Mouse (Mus musculus) kidney, adult 9 months (tissue): ENCODE results near the gene Sdsl.
"Not testable (repeated sequence)": the region's sequence is repeated elsewhere in the genome, so short reads cannot be mapped to it uniquely, and the experiment has no call there.

Experiments used
- DNase-seq: peaks from one replicate; pipeline ENCODE4 v3.0.0; 2022

The Sdsl gene

DNA sequence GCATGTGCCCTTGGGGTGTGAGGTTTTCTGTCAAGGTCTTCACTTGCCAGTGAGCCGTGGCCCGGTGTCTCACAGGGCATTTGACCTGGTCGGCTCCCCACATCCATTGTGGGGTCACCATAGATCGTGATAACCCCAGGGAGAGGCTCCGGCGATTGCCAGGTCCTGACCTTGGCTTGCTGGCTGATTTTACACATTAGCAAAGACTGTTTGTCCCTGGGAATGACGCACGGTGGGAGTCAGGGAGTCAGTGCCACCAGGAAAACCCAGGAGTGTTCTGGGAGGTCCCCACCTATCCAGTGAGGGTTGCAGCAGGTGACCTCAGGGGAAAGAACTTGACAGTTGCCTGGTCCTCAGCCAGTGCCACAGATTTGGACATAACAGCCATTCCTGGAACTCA is at the start of gene Sdsl:
Gene Sdsl, minus strand, starts transcription at position 41 of the 400 bp plus-strand sequence.
- no peak for DNase-seq

DNA sequence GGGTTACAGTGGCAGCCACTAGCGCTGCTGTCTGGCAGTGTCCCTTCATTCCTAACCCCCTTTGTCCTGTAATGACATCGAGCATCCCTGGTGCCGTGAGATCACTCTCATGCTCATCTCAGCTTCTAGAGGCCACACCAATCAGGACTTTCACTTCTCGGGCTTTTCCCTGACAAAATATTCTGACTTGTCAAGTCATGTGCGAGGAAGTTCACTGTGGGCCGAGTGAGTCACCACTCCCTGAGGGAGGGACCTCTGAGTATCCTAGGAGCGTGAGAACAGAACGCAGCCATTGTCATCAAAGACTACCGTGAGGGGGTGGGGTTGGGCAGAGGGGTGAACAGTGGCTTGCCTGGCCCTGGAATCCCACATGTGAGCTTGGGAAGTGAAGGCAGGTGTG is 44.9 kb upstream of the Sdsl start:
- DNase-seq, result peak; percentile 55

DNA sequence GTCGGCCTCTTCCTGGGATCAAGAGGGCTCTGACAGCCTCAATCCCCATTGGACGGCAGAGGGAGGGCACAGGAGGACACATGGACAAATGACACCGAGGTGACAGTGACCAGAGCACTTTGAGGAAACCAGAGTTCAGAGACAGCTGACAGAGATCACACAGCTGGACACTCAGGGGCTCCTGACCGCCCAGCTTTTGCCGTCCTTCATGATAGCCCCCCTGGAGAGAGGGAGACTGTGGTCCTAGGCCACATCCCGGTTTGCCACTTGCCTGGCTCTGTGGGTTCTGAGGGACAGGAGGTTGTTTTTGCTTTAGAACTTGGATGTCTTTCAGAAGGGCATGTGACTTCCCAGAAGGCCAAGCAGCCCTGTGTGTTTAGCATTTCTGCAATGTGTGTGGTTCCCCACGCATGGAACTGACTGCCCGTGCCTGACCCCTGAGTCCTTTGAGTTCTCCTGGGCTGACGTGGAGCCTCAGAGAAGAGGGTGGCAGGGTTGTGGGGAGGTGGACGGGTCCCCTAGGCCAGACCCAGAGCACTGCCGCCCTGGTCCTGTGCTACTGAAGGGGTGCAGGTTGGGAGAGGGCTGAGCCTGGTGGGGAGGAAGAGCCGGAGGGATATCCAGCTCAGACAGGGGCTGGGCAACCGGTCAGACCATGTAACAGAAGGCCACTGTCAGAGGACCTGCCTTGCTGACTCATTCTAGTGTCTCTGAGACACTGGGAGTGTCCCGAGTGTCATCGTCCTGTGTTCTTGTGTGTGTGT is 43.8 kb upstream of the Sdsl start:
- peak; percentile 86 for DNase-seq

DNA sequence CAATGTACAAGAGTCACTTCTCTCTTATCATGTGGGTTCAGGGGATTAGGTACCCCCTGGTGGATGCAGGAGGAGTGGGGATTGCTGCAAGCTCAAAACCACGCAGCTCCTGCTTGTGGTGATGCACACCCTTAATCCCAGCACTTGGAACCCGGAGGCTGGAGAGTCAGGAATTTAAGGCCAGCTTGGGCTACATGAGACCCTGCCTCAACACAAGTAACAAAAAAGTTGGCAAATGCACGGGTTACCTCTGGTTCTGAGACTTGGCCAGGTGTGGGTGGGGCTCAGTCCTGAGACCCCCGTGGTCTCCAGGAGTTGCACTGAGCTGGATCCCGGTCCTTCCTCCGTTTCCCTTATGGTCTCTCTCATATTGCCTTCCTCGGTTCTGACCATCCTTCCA is 42.8 kb upstream of the Sdsl start:
- no peak for DNase-seq

DNA sequence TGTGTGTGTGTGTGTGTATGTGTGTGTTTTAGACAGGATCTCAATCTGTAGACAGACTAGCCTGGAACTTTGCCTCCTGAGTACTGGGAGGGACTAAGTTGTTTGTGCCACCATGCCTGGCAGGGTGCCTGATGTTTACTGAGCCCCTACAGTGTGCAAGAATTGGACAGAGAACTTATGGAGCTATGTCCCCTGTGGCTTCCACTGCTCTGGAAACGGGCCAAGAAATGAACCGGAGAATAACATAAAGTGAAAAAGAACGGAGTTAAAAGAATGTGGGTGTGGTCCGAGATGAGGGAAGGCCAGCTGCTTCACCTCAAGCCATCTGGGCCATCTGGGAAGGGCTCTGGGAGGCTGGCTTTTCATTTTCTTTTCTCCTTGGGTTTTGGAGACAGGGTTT is 42.1 kb upstream of the Sdsl start:
- peak; percentile 46 for DNase-seq

DNA sequence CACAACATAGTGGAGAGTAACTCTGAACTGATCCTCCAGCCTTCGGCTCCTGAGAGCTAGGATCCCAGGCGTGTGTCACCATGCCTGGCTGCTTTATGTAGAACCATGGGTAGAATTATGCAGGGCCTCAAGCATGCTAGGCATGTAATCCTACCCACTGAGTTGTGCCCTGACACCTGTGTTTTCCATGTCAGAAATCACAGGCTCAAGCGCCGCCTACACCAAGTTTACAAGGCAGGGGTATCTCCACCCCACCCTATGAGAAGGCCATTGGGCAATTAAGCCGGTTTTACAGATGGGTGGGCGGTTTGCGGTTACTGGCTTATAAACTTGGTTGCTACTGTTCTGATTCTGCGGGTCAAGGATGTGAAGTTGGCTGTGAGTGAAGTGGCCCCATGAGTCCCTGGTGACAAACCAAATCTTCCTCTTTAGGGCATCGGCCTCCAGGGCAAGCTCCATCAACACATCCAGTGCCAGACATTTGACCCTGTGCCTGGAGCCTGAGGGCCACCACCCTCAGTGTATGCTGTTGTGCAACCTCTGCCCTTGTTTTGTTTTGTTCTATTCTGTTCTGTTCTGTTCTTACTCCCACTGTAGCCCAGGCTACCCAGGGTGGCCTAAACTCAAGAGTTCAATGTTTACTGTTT is 41.5 kb upstream of the Sdsl start:
- DNase-seq, result no peak

DNA sequence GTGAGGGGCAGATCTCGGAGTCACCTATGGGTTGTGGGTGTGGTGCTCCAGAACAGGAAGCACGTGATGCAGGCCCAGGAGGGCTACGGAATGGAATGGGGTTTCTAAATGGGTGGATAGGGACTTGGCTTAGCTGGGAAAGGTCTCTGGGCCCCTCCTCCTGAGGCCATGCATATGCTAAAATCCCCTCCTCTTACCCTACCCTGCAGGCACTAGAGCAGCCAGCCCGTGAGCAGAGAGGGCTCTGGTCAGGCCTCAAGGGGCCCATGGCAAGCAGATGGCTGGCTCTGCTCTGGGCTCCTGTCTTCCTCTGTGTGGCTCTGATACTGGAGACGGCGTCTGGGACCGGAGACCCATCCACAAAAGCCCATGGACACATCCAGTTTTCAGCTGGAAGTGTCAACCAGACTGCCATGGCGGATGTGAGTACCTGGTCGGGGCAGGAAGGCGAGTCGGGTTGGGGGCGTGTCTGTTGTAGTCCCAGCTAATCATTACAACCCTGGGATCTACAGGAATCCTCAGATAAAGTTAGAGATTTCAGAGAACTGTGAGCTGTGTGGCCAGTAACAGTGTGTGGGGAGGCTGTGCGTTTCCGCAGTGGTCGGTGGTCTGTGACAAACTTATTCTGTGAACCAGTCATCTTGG is 40.4 kb upstream of the Sdsl start:
- peak; percentile 42 for DNase-seq

DNA sequence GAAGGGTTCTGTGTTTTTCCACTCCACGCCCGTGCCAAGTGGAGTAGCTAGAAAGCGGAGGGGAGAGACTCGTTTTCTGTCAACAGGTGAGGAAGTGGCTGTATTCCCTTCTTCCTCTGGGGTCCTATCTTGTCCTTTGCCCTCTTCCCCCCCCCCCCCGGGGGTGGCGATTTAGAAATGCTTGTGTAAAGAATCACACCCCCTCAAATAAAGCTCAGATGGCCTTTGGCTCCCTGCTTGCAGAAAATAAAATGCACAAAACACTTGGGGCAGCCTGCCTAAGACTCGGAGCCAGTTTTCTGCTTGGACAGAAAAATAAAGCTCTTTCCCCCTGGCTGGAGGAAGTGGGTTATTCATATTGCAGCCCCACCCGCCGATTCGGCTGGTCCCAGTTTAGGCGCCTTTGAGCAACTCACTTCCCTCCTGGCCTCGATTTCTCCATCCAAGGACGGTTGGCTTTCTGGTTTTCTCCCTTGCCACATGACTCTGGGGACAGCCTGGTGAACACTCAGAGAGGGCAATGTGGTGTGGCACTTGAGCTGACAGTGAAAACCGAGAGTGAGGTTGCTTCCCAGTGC is 39.1 kb upstream of the Sdsl start:
- DNase-seq, result peak; percentile 37

DNA sequence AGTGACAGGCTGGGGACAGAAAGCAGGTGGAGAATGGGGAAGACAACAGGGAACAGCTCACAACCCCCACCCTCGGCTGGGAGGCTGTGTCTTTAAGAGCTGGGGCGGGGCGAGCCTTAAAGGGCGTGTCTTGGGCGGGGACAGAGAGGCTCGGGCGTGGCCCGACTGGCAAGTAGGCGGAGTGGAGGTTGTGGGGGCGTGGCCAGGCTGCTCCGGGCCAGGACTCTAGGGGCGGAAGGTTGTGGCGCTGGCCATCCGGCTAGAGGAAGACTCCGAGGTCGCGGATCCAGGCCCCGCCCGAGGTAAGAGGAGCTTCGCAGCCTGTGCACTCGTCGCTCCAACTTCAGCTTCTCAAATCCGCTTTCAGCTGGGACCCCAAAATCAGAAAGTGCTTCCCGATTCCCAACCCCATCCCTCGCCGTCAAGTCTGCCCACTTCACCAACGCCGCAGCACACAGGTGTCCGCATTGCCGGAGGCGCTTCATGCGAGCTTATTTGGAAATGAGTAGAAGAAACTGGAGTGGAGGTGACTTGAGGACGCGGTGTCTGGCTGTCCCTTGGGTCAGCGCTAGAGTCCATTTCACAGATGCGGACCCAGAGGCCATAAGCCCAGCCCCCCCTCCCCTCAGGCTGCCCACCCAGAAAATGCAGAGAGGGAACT is 38.5 kb upstream of the Sdsl start, which contains the start of gene Slc8b1:
Gene Slc8b1, plus strand, starts transcription at position 187 of the 661 bp plus-strand sequence.
- peak; percentile 99 for DNase-seq

DNA sequence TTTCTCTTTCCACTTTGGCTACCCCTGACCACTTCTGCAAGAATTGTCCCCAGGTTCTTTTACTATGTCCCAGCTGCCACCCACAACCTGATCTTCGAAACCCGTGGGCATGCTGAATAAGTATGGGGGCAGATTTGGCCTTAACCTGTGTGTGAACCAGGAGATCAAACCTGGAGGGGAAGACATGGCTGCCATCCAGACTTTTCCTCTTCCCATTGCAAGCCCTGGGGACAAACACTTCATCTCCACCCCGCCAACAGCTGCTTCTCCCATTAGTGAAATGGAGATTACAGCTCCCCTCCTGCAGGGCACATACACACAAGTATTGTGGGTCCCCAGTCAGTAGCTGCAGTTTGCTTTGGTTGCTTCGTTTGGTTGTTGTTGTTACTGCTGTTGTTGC is 34.7 kb upstream of the Sdsl start:
- DNase-seq, result no peak

DNA sequence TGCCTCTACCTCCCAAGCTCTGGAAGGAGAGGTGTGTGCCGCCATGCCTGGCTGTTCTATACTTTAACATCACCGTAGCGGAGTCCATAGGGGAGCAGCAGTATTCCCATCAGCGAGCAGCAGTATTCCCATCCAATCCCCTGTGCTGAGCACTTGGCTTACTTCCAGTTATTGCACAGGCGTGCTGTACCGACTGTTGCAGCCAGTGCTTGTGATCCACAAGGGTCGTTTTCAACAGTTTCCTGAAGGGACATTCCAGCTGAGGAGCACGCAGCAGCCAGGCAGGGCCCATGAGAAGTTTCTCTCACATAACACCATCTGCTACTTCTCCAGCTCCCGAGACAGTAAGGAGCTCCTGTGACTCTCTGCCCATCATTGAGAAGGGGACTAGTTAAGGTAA is 33.9 kb upstream of the Sdsl start:
- no peak for DNase-seq

DNA sequence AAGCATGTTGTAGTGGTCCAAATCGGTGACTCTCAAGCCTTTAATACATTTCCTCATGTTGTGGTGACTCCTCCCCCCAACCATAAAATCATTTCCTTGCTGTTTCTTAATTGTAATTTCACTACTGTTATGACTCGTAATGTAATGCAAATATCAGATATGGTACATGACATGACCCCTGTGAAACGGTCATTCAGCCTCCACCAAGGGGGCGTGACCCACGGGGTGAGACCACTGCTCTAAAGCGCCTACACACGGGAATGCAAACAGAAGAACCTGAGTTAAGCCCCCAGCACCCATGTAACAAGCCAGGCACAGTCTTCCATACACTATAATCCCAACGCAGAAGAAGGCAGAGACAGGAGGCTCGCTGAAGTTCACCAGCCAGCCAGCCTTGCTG is 33.2 kb upstream of the Sdsl start:
- no peak for DNase-seq

DNA sequence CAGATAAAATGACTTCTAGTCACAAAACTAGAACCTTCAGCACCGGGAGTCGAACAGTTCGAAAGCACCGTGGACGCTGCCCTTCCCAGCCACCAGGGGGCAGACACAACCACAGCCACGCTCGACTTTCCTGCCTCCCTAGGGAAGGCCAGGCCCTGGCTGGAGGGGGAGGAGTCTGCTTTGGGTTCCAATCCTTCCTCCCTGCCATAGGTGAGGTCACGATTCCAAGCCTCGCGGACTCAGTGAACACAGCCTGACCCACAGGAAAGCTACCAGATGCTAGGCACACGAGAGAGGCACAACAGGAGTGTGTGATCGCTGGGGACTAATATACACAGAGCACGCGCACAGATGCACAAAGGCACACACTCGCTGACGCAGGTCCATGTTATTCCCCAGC is 32.8 kb upstream of the Sdsl start:
- DNase-seq, result peak; percentile 88

DNA sequence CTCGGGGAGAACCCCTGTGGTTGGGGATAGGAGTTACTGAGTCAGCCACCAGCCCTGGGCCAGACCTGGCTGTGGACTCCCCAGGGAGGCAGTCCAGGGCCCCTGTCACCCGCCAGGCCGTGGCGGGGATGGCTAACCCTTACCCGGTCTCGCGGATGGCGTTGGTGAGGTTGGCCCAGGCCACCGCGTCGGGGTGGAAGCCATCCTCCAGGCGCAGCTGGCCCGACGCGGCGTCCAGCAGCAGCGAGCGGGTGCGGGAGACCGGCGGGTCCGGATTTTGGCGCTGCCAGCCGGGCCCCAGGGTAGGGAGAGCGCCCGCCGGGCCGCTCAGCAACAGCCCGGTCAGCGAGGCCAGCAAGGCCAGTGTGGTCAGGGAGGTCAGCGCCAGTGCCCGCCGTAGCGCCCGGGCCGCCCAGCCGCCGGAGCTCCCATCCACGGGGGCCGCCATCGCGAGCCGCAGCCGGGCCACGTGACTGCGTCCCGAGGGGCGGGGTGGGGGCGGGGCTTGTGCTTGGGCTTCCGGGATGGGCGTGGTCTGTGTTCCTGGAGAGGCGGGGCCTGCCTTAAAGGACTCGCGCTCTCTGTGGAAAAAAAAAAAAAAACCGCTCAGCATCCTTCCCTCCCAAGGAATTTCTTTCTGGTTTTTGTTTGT is 30.7 kb upstream of the Sdsl start, which contains the start of gene Plbd2:
Gene Plbd2, minus strand, starts transcription at position 482 of the 652 bp plus-strand sequence.
- DNase-seq, result peak; percentile 78

DNA sequence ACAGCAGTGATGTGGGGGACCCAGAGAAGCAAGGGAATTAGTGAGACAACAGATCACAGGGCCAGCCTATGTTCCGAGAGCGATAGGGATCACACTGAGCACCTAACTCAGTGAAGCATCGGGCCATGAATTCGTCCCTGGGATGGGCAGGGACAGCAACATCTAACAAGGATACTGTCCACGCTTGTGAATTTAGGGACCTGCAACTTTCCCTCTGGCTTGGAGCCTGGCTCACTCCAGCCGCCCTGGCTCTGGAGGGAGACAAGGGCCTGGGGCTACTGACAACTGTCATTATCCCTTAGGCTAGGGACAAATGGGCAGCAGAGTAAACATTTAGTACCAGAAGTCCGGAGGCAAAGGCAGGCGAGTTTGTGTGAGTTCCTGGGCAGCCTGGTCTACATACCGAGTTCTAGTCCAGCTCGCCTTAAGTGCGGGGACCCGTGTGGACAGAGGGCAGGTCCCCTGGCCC is 30.1 kb upstream of the Sdsl start:
- no peak for DNase-seq

DNA sequence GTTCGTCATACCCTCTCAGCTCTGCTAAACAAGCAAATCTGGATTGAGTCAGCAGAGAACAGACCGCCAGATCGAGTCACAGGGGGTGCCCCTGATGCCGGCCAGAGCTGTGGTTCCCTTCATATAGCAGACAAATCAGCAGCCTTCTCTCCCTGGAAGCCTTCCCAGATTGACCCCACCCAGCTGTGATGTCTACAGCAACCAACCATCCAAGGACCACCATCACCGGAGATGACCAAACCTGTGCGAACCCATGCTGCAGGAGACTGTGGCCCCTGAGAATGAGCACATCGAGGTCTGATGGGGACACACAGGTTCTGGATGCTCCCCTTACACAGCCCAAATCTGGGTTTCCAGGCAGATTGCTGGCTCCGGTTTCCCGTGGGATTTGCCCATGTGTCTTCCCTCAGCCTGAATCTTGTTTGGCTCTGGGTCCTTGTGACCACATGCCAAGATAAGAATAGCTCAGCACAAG is 29.6 kb upstream of the Sdsl start:
- no peak for DNase-seq

DNA sequence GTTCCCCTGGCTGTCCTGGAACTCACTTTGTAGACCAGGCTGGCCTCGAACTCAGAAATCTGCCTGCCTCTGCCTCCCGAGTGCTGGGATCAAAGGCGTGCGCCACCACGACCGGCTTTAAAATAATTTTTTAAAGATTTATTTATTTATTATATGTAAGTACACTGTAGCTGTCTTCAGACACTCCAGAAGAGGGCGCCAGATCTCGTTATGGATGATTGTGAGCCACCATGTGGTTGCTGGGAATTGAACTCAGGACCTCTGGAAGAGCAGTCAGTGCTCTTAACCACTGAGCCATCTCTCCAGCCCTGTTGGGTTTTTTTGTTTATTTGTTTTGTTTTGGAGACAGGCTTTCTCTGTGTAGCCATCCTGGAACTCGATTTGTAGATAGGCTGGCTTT is 28.0 kb upstream of the Sdsl start:
- not testable (repeated sequence) for DNase-seq

DNA sequence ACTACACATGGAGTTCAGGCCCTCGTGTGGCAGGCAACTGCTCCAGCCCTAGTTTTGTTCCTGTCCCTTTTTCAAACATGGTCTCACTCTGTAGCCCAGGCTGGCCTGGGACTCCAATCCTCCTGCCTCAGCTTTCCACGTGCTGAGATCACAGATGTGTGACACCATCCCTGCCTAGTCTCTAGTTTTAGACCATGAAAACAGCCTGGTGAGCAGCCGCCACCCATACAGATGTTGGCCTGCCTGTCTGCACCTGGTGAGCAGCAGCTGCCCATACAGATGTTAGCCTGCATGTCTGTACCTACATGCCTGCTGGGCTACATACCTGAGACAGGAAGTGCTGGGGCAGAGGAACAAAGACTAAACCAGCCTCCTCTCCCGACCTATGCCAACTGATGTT is 26.6 kb upstream of the Sdsl start:
- DNase-seq, result no peak

DNA sequence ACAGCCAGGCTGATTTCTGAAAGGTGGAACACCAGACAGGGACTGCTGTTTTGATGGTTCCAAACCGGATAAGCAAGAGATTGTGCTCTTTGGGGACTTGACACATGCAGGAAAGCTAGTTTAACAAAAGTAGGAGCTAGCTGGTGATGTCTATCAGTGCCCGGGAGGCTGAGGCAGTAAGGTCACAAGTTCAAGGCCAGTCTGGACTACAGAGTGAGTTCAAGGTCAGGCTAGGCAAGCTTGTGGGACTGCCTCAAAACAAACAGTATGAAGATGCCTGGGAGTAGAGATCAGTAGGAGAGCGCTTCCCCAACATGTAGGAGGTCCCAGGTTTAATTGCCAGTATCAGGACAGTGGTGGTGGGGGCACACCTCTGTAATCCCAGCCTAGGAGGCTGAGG is 24.5 kb upstream of the Sdsl start:
- no peak for DNase-seq

DNA sequence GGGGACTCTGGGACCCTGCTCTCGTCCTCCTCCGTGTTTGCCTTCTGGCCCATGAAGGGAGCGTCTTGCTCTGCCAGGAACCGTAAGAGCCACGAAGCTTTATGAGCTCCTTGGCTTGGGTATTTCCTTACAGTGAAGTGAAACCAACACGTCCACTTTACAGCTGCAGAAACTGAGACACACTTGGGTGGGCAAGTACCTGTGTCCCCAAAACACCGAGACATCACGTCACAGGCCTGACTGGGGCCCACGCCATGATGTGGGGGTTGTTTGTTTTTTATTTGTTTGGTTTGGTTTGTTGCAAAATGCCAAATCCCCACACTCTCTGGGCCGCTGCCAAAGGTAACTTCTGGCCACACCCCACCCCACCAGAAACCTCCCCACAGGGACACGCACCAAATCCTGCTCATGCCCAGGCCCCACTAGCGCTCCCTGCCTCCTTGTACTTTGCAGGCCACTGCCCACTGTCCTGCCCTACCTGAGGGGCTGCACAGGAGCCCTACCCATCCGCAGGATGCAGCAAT is 23.2 kb upstream of the Sdsl start:
- no peak for DNase-seq

DNA sequence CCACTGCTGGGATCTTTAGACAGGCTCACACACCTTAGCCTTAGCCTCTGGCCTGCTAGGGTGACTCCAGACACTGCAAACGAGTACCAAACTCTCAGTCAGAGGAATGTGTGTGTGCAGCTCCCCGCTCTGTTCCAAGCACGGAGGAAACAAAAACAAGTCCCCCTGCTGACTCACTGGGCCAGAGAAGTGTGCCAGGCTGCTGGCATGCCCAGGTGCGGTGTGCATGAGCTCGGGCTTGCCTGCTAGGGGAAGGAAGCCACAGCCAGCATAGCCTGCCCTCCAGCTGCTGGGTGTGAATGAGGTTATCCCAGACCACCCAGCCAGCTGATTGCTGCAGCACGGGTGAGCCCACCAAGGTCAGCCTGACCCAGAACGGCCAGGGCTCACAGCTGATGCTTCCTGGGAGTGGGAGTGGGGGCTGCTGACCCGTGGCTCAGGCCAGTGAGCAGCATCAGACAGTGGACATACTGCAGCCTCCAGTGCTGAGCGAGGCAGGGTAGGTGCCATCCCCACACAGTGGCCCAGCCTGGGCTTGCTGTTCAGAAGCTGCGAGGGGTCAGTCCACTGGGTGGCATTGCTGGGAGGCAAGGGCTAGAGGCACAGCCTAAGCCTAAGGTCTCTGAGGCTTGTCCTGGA is 22.6 kb upstream of the Sdsl start:
- no peak for DNase-seq
